Mouse (Mus musculus) activated CD4-positive, CD25-positive, alpha-beta regulatory T cell, adult 9 weeks (primary cell): ENCODE measurements around the gene Dhx34. TPM values are rescaled to one million over a fixed set of nuclear protein-coding genes. Genes with fewer than 3 reads are reported as not detected.

Experiments
- polyA plus RNA-seq: library from polyadenylated mRNA; unstranded; fragments of 100-300 nt; shearing (Covaris generic); gene quantifications from one replicate; pipeline ENCODE4 v1.2.1, GENCODE M21; 2017

Dhx34 gene
- 39.8 TPM for polyA plus RNA-seq

GRCm38 (mm10) chr7:16221582-16222272 lies at the start of gene Dhx34:
Dhx34 (minus strand) TSS chr7:16222037.

GRCm38 (mm10) chr7:16259110-16259590 lies 37.3 kb upstream of the Dhx34 start, which contains the start of gene C5ar1:
C5ar1 (minus strand) TSS chr7:16259540.

DNA sequence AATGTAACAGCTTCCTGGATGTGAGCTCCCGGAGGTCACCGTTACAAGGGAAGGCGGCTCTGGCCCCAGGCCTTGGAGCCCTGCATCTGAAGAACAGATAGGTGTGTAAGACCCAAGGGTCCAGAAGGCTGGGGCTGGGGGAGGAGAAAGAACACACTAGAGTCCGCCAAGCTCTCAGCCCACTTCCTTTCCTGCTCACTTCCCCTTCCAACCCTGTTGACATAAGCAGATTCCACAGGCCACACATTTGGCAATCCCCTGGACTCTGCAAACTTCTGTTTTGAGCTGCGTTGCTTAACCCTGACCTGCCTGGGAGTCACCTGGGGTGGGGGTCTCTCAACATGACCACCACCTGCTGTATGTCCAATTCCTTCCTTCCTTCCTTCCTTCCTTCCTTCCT lies 22.2 kb upstream of the Dhx34 start, which contains the start of gene C5ar2:
TSS of gene C5ar2 (minus strand) at position 88 of the 400 bp plus-strand sequence.

GRCm38 (mm10) chr7:16174597-16175541 lies 47.0 kb downstream of the Dhx34 start, which contains the start of gene Meis3:
Meis3 (plus strand) TSS chr7:16175090.

Other genes starting within 250 kb of the Dhx34 start
- gene Bicra, start 174.1 kb downstream of the Dhx34 start, polyA plus RNA-seq = 6.4 TPM
- not detected for gene Zfp541, start 160.2 kb downstream of the Dhx34 start, polyA plus RNA-seq
- 253 TPM for gene Napa, start 123.6 kb downstream of the Dhx34 start, polyA plus RNA-seq
- 30.0 TPM for gene Kptn, start 102.1 kb downstream of the Dhx34 start, polyA plus RNA-seq
- gene Slc8a2, start 92.2 kb downstream of the Dhx34 start, polyA plus RNA-seq = not detected
- gene Meis3, start 46.9 kb downstream of the Dhx34 start, polyA plus RNA-seq = 52.4 TPM
- 0.09 TPM for gene C5ar2, start 22.1 kb upstream of the Dhx34 start, polyA plus RNA-seq
- not detected for gene C5ar1, start 37.5 kb upstream of the Dhx34 start, polyA plus RNA-seq
- gene Inafm1, start 51.6 kb upstream of the Dhx34 start, polyA plus RNA-seq = 2.2 TPM
- gene Ccdc9, start 64.8 kb upstream of the Dhx34 start, polyA plus RNA-seq = 41.4 TPM
- 7.1 TPM for gene Bbc3, start 86.4 kb upstream of the Dhx34 start, polyA plus RNA-seq
- gene Sae1, start 165.8 kb upstream of the Dhx34 start, polyA plus RNA-seq = 138 TPM
- gene Zc3h4, start 178.9 kb upstream of the Dhx34 start, polyA plus RNA-seq = 26.8 TPM
- 10.1 TPM for gene Tmem160, start 230.7 kb upstream of the Dhx34 start, polyA plus RNA-seq